Mouse (Mus musculus): ENCODE measurements around the gene Dhx36. TPM values are rescaled to one million over a fixed set of nuclear protein-coding genes. Genes with fewer than 3 reads are reported as not detected.

Dhx36 gene
- total RNA-seq (2021), result 10 to 100 TPM; 23.1 to 24.1 TPM

GRCm38 (mm10) chr3:62506488-62507205 lies at the start of gene Dhx36:
TSS of gene Dhx36 (minus strand) at chr3:62507004.
- DNase-seq, result peak; percentile 97 to 99
- intact Hi-C loops (cut with DNase I), result no loop called here

DNA sequence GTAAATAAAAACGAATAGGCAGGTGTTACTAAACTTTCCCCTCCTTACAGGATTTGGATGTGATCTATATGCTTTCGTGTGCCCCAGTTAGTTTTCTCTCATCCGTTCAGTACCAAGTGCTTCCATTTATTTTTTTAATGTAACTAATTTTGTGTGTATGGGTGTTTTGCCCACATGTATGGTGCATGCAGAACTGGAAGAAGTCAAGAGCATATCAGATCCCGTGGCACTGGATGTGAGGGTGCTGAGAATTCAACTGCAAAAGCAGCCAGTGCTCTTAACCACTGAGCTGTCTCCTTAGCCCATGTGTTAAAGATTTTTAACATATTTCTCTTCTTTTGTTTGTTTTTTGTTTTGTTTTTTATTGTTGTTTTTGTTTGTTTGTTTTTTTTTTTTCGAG lies 20.8 kb upstream of the Dhx36 start:
- no peak for DNase-seq
- intact Hi-C loops (cut with DNase I), result no loop called here

GRCm38 (mm10) chr3:62527160-62527559 lies 20.4 kb upstream of the Dhx36 start:
- intact Hi-C loops (cut with DNase I), result no loop called here
- DNase-seq, result no peak

DNA sequence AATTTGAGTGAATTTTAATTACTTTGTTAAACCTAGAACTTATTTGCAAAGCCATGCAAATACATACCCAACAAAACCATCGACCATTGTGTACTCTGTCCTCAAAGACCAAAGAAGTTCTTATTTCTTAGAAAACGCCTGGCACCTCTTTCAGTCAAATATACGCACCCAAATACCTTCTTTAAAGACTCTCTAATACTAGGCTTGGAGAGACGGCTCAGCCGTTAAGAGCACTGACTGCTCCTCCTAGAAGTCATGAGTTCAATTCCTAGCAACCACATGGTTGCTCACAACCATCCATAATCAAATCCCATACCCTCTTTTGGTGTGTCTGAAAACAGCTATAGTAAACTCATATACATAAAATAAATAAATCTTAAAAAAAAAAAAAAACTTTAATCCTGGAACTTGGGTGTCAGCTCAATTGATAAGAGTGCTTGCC lies 423 bp upstream of the Dhx36 start:
- no peak for DNase-seq
- intact Hi-C loops (cut with DNase I), result no loop called here

DNA sequence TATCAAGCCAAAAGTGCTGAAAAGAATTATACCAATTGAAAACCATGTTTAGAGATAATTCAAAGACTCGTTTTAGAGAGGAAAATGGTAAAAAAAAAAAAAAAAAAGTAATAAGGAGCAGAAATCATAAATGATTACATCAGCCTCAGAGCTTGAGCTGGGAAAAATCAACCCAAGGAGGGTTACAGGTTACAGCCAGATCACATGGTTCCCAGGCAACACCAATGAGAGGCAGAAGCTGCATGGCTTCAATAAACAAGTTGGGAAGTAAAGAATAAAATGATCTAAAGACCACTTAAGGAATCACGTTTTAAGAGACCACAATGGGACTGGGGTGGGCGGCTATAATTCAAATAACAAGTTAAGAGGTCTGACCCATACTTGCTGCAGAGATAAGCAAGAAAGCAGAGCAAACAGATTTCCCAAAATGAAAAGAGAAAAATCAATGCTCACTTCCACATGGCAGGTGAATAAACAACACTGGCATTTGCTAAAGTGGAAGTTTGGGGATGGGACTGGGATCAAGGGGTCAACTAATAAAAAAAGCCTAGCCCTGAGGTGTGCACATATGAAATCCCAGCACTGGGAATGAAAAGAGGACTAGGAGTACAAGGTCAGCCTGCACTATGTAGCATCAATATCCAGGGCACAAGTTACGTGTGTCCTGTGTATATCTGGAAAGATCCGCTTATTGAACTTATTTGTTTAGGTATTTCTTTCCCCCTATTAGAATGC lies 1.5 kb downstream of the Dhx36 start:
- intact Hi-C loops (cut with DNase I), result no loop called here
- DNase-seq, result no peak

DNA sequence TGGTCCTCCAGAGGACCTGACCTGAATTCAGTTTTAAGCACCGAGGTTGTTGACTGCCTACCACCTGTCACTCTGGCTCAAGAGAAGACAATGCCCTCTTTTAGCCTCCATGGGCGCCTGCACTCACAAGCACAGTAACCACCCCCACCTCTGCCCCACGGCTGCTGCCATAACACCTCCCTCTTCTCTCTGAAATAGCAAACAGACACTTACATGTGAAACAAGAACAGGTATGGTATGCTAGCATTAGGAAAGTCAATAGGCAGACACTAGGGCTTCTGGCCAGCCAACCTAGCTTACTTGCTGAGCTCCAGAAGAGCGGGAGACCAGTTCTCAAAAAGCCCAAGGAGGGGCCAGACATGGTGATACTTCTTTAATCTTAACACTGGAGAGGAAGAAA lies 7.5 kb downstream of the Dhx36 start:
- DNase-seq, result no peak
- intact Hi-C loops (cut with DNase I), result no loop called here

DNA sequence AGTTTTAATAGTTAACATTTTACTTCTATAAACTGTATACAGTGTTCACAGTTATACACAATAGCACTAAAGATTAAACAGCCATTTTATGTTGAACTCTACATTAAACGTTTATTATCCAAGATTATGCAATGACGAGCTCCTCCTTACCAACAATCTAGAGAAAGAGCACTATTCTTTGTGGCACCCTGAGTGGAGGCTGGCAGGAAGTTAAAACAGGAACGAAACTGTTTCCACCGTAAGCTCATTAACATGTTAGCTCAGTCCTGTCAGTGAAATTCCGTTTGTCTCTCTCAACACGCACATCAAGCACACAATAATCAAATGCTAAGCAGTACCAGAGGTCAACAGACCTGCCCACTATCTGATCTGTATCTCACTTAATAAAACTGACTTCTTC lies 14.2 kb downstream of the Dhx36 start:
- DNase-seq, result no peak

GRCm38 (mm10) chr3:62484340-62484739 lies 22.5 kb downstream of the Dhx36 start:
- DNase-seq, result no peak
- intact Hi-C loops (cut with DNase I), result no loop called here

More for the DNA sequence above, 14.2 kb downstream of the Dhx36 start:
- intact Hi-C loops (cut with DNase I), result no loop called here

DNA sequence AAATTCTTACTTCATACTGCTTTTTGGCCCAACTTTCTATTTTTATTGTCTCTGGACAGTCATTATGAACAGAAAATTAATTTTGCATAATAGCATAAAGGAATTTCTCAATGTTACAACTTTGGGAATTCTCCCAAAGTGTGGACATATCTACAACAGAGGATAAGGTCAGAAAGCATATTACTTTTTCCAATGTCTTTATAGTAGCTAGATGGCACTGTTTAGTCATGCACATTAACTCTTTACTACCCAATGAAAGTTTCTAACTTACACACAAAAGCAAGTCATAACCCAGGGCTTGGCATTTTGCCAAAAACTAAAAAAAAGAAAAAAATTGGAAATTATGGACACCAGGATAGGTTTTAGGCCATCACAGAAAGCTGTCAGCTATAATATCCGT lies 36.6 kb downstream of the Dhx36 start:
- DNase-seq, result no peak
- intact Hi-C loops (cut with DNase I), result no loop called here

DNA sequence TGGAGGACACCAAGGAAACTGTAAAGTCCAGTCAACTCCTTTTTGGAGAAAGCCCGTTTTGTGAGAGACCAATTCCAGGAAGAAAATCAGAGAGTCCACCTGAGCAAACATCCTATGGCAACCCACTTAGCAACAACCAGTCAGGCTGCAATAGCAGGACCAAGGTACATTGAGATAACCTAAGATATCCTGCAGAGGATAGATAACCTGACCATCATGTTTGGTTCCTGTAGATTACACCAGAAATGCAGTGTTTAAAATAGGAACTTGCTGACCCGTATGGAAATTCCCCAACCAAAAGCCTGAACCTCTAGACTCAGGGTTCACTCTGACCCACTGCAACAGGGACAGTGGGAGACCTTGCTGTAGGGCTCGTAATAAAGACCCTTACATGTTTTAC lies 42.5 kb downstream of the Dhx36 start:
- no peak for DNase-seq
- intact Hi-C loops (cut with DNase I), result no loop called here

GRCm38 (mm10) chr3:62459483-62459882 lies 47.3 kb downstream of the Dhx36 start:
- intact Hi-C loops (cut with DNase I), result loop anchor here (2.0 to 5.0 kb wide), 3 partner anchors 122 to 1215 kb away; partner anchors contain the start of gene Arhgef26
- no peak for DNase-seq

GRCm38 (mm10) chr3:62458284-62459013 lies 48.4 kb downstream of the Dhx36 start:
- DNase-seq, result peak; percentile 69 to 79
- intact Hi-C loops (cut with DNase I), result loop anchor here (2.0 to 5.0 kb wide), 3 partner anchors 121 to 1214 kb away; partner anchors contain the start of gene Arhgef26

GRCm38 (mm10) chr3:62455854-62456253 lies 51.0 kb downstream of the Dhx36 start:
- intact Hi-C loops (cut with DNase I), result loop anchor here (5.0 kb wide), 2 partner anchors 119 to 239 kb away; partner anchors contain the start of gene Arhgef26
- no peak for DNase-seq

- intact Hi-C loops (cut with DNase I), result no loop called here
- DNase-seq, result no peak
These were observed 52.7 kb downstream of the Dhx36 start for GRCm38 (mm10) chr3:62454096-62454495.

DNA sequence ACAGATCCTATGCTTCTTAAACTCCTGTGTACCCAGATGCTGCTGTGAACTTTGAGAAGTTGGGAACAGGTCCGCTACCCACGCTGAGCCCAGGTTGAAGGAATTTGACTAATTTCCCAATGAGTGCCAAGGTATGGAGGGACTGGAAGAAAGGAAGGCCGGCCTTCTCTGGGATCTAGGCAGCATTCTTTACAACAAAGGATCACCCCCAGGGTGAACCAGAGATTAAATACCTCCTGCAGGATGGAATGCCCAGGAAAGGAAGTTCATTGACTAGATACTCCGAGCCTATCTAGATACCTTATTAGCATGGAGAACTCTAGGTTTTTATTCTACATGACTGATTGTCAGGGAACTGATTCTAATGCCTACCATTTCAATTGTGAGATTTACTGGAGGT lies 53.8 kb downstream of the Dhx36 start:
- intact Hi-C loops (cut with DNase I), result no loop called here
- DNase-seq, result no peak

DNA sequence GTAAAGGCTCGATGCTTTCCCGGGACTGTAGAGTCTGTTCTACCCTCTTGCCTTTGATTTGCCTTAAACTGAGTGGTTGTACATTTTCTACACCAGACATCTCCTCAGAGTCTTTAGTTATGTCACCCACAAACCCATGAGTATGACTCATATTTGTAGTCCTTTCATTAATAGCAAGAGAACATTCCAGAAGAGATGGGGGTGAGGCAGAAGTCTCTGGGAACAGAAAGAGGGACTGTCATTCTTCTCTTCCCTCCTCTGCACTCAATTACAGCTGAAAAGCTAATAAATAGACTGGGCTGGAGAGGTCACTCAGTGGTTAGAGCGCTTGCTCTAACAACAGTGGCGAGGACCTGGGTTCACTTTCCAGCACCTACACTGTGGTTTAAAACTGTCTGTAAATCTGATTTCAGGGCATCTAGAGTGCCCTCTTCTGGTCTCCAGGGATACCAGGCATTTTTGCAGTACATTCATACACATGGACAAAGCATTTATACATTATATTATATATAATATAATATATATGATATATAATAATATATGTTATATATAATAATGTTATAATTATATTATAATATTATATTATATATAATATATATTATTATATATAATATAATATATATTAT lies 56.8 kb downstream of the Dhx36 start:
- DNase-seq, result no peak
- intact Hi-C loops (cut with DNase I), result loop anchor here (5.0 to 10.0 kb wide), 2 partner anchors 108 to 1665 kb away; no protein-coding TSS in a partner anchor

DNA sequence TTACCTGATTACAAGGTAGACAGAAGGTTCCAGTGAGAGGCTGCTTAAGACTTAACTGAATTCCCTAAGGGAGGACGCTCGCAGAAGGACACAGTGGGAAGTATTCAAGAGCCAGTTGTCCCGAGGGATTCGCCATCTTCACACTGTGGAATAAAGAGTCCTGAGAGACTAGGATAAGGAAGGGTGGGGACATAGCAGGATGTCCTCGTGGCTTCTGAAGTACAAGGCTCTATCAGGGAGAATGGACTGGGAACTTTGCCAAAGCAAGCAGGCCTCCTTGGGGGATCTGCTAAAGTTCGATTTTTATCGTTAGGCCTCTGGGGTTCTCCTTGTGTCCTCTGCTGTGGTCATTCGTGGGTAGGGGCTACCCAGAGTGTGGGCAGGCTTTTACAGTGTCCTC lies 59.7 kb downstream of the Dhx36 start:
- intact Hi-C loops (cut with DNase I), result loop anchor here (5.0 to 10.0 kb wide), 2 partner anchors 105 to 1662 kb away; no protein-coding TSS in a partner anchor
- no peak for DNase-seq

- no peak for DNase-seq
- intact Hi-C loops (cut with DNase I), result loop anchor here (5.0 to 10.0 kb wide), 2 partner anchors 104 to 1661 kb away; no protein-coding TSS in a partner anchor
These were observed 60.5 kb downstream of the Dhx36 start for GRCm38 (mm10) chr3:62446271-62446670.

- intact Hi-C loops (cut with DNase I), result loop anchor here (10.0 kb wide), 1 partner anchor 1659 kb away; no protein-coding TSS in a partner anchor
These were observed 63.1 kb downstream of the Dhx36 start for GRCm38 (mm10) chr3:62443582-62444194.

DNA sequence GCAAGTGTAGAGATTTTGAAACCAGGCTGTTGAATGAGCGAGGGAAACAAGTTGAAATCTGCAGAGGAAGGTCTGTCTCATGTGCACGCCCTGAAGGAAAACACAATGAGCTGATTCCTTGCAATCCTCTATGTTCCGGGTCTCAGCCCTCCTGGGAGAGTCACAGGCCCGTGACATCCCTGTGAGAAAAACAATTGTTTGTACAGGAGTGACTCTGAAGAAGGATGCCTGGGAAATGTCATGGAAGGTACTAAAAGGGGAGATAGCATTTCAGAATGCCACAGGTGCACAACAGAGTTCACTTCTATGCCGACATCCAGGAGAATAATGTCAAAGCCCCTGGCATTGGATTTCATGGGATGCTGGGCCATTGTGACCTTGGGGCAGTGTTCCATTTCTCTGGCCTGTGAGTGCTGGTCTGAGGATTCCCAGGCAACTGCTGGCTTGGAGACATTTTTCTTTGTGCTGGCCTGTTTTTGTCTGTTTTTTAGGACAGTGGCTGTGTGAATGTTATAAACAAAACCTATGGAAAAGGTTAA lies 66.3 kb downstream of the Dhx36 start:
- no peak for DNase-seq
- intact Hi-C loops (cut with DNase I), result loop anchor here (10.0 kb wide), 1 partner anchor 1656 kb away; no protein-coding TSS in a partner anchor

More at GRCm38 (mm10) chr3:62443582-62444194, 63.1 kb downstream of the Dhx36 start:
- peak; percentile 14 to 15 for DNase-seq
